Mouse (Mus musculus) heart, embryonic 13.5 days (tissue): ENCODE data around the gene Klhl7. TPM values are rescaled to one million over a fixed set of nuclear protein-coding genes. Genes with fewer than 3 reads are reported as not detected.
"Not testable (repeated sequence)": the region's sequence is repeated elsewhere in the genome, so short reads cannot be mapped to it uniquely, and the experiment has no call there.

Experiments
- ATAC-seq: fragments of 200-750 bp; cut with Nextera tagmentation; 2 replicates; pipeline ENCODE4 v1.8.0; 2017; ENCODE audit warnings: moderate TSS enrichment; ENCODE audit not compliant: insufficient number of reproducible peaks, low FRiP score, low TSS enrichment; ENCODE audit errors: extremely low read depth
- H3K27ac ChIP-seq: fragments of 300-500 bp; sonication (generic); replicated peaks from 2 replicates; pipeline ENCODE4 v1.5.1; 2015; ENCODE audit warnings: moderate library complexity, mild to moderate bottlenecking, inconsistent platforms
- H3K27me3 ChIP-seq: fragments of 300-500 bp; sonication (generic); replicated peaks from 2 replicates; pipeline ENCODE4 v1.6.1; 2015; ENCODE audit warnings: mild to moderate bottlenecking, inconsistent platforms
- H3K36me3 ChIP-seq: fragments of 300-500 bp; sonication (generic); 2 replicates; pipeline ENCODE4 v1.6.1; 2015; ENCODE audit warnings: mild to moderate bottlenecking, inconsistent platforms
- H3K4me1 ChIP-seq: fragments of 300-500 bp; sonication (generic); 2 replicates; pipeline ENCODE4 v1.6.1; 2015; ENCODE audit warnings: inconsistent platforms
- H3K4me2 ChIP-seq: fragments of 300-500 bp; sonication (generic); 2 replicates; pipeline ENCODE4 v1.6.1; 2015; ENCODE audit warnings: inconsistent platforms, mild to moderate bottlenecking, moderate library complexity
- H3K4me3 ChIP-seq: fragments of 300-500 bp; sonication (generic); 2 replicates; pipeline ENCODE4 v1.5.1; 2015; ENCODE audit warnings: moderate library complexity, mild to moderate bottlenecking, inconsistent platforms
- H3K9ac ChIP-seq: fragments of 300-500 bp; sonication (generic); 2 replicates; pipeline ENCODE4 v1.6.1; 2015; ENCODE audit warnings: inconsistent platforms, mild to moderate bottlenecking, moderate library complexity
- H3K9me3 ChIP-seq: fragments of 300-500 bp; sonication (generic); 2 replicates; pipeline ENCODE4 v1.6.1; 2016; ENCODE audit warnings: inconsistent platforms
- WGBS: fragments of 180-500 bp; shearing (Covaris S2); methylation state at CpG from one replicate; pipeline ENCODE4 v1.1.7; 2015; ENCODE audit warnings: mixed read lengths; 5-methylcytosine and 5-hydroxymethylcytosine counted together
- polyA plus RNA-seq: library from polyadenylated mRNA; unstranded; fragments of >200 nt; fragmentation: Nextera tagmentation; extraction: Ambion mirVana; gene quantifications from 2 replicates; pipeline ENCODE4 v1.2.1, GENCODE M21; 2015

The Klhl7 gene
- polyA plus RNA-seq, 1 experiment from 2014 or later, result 39.5 TPM

GRCm38 (mm10) chr5:24095881-24096280, 4.5 kb upstream of the Klhl7 start:
- H3K9me3 ChIP-seq, result no peaks in the 10 kb centered on the region
- H3K4me2 ChIP-seq, result no peak overlapping the region
- 43% methylated on average over 5 of the region's 5 CpGs for WGBS
- H3K27me3 ChIP-seq, result 0 out of 2 replicates have a peak, but pooled peaks cover 3% of the 10 kb centered on the region
- no peak for ATAC-seq
- H3K9ac ChIP-seq, result no peak overlapping the region
- no peaks in the 10 kb centered on the region for H3K36me3 ChIP-seq
- H3K27ac ChIP-seq, result no peak overlapping the region
- H3K4me3 ChIP-seq, result no peak overlapping the region
- H3K4me1 ChIP-seq, result peaks cover 4% of the 10 kb centered on the region

- Histone ChIP-seq H3K36me3 (no peaks in the 10 kb centered on the region), H3K9me3 (no peaks in the 10 kb centered on the region), H3K4me2 (peak overlapping the region; percentile 84), H3K9ac (peak overlapping the region; percentile 92), H3K27ac (peak overlapping the region; percentile 90), H3K27me3 (no peaks in the 10 kb centered on the region), H3K4me3 (peak overlapping the region; percentile 65), H3K4me1 (peaks cover 12% of the 10 kb centered on the region)
- ATAC-seq, result peak; percentile 84
- under 1% methylated on average over 45 of the region's 46 CpGs for WGBS
Measured at GRCm38 (mm10) chr5:24100810-24101311, 456 bp downstream of the Klhl7 start.

- H3K9me3 ChIP-seq, result no peaks in the 10 kb centered on the region
- 11% methylated on average over 8 of the region's 8 CpGs for WGBS
- H3K4me1 ChIP-seq, result peaks cover 12% of the 10 kb centered on the region
- no peak for ATAC-seq
- peak overlapping the region; percentile 84 for H3K4me2 ChIP-seq
- no peaks in the 10 kb centered on the region for H3K36me3 ChIP-seq
- H3K27ac ChIP-seq, result peak overlapping the region; percentile 90
- peak overlapping the region; percentile 92 for H3K9ac ChIP-seq
- H3K4me3 ChIP-seq, result peak overlapping the region; percentile 65
- H3K27me3 ChIP-seq, result no peaks in the 10 kb centered on the region
Measured at GRCm38 (mm10) chr5:24101446-24102140, 1.2 kb downstream of the Klhl7 start.

GRCm38 (mm10) chr5:24103235-24103634, 2.8 kb downstream of the Klhl7 start:
- not testable (repeated sequence) for H3K9ac ChIP-seq, ATAC-seq, H3K4me2 ChIP-seq, H3K27me3 ChIP-seq, H3K36me3 ChIP-seq, H3K4me3 ChIP-seq, H3K9me3 ChIP-seq, H3K27ac ChIP-seq
- H3K4me1 ChIP-seq, result peaks cover 12% of the 10 kb centered on the region
- WGBS, result 70% methylated on average over 2 of the region's 2 CpGs

GRCm38 (mm10) chr5:24103841-24104240, 3.4 kb downstream of the Klhl7 start:
- Histone ChIP-seq H3K9me3 (no peaks in the 10 kb centered on the region), H3K36me3 (no peaks in the 10 kb centered on the region), H3K9ac (no peak overlapping the region), H3K4me3 (no peak overlapping the region), H3K27ac (no peak overlapping the region), H3K4me1 (peaks cover 12% of the 10 kb centered on the region), H3K4me2 (no peak overlapping the region), H3K27me3 (no peaks in the 10 kb centered on the region)
- WGBS, result 79% methylated on average over 2 of the region's 2 CpGs
- ATAC-seq, result no peak

- Histone ChIP-seq H3K27me3 (no peaks in the 10 kb centered on the region), H3K36me3 (peaks cover 7% of the 10 kb centered on the region), H3K4me2 (no peak overlapping the region), H3K4me1 (no peaks in the 10 kb centered on the region; the same call in 1 of the 2 replicates), H3K4me3 (no peak overlapping the region), H3K9ac (no peak overlapping the region), H3K9me3 (no peaks in the 10 kb centered on the region), H3K27ac (no peak overlapping the region)
- WGBS, result 84% methylated on average over 7 of the region's 7 CpGs
- ATAC-seq, result no peak
Measured at GRCm38 (mm10) chr5:24107071-24107739, 6.8 kb downstream of the Klhl7 start.

GRCm38 (mm10) chr5:24107740-24108098, 7.3 kb downstream of the Klhl7 start:
- H3K4me2 ChIP-seq, result no peak overlapping the region
- no peaks in the 10 kb centered on the region for H3K4me1 ChIP-seq
- no peaks in the 10 kb centered on the region for H3K9me3 ChIP-seq
- no peak overlapping the region for H3K4me3 ChIP-seq
- no peak overlapping the region for H3K27ac ChIP-seq
- no peak overlapping the region for H3K9ac ChIP-seq
- H3K27me3 ChIP-seq, result no peaks in the 10 kb centered on the region
- peaks cover 7% of the 10 kb centered on the region for H3K36me3 ChIP-seq
- 45% methylated on average over 3 of the region's 3 CpGs for WGBS
- no peak for ATAC-seq

- WGBS, result 63% methylated on average over 5 of the region's 5 CpGs
- Histone ChIP-seq H3K27ac (no peak overlapping the region), H3K36me3 (peaks cover 7% of the 10 kb centered on the region), H3K4me1 (no peaks in the 10 kb centered on the region), H3K9ac (no peak overlapping the region), H3K4me2 (no peak overlapping the region), H3K4me3 (no peak overlapping the region), H3K9me3 (no peaks in the 10 kb centered on the region), H3K27me3 (no peaks in the 10 kb centered on the region)
- ATAC-seq, result no peak
Measured at GRCm38 (mm10) chr5:24110068-24110467, 9.7 kb downstream of the Klhl7 start.

GRCm38 (mm10) chr5:24112116-24112903, 11.9 kb downstream of the Klhl7 start:
- no peak for ATAC-seq
- Histone ChIP-seq H3K27ac (no peak overlapping the region), H3K36me3 (peaks cover 7% of the 10 kb centered on the region), H3K4me1 (peaks cover 7% of the 10 kb centered on the region; the same call in 1 of the 2 replicates), H3K4me3 (no peak overlapping the region), H3K9me3 (no peaks in the 10 kb centered on the region), H3K9ac (no peak overlapping the region), H3K27me3 (no peaks in the 10 kb centered on the region), H3K4me2 (no peak overlapping the region)
- WGBS, result 82% methylated on average over 12 of the region's 12 CpGs

GRCm38 (mm10) chr5:24122221-24122620, 21.8 kb downstream of the Klhl7 start:
- H3K9me3 ChIP-seq, result no peaks in the 10 kb centered on the region
- ATAC-seq, result no peak

GRCm38 (mm10) chr5:24124175-24124574, 23.8 kb downstream of the Klhl7 start:
- Histone ChIP-seq H3K9ac (peak overlapping the region; percentile 30; the same call in 1 of the 2 replicates), H3K4me3 (no peak overlapping the region), H3K4me2 (no peak overlapping the region), H3K4me1 (peaks cover 44% of the 10 kb centered on the region), H3K27me3 (no peaks in the 10 kb centered on the region), H3K27ac (peak overlapping the region; percentile 77), H3K9me3 (no peaks in the 10 kb centered on the region), H3K36me3 (peaks cover 16% of the 10 kb centered on the region)
- 90% methylated on average over 1 of the region's 1 CpGs for WGBS
- ATAC-seq, result no peak

More at GRCm38 (mm10) chr5:24122221-24122620, 21.8 kb downstream of the Klhl7 start:
- H3K27me3 ChIP-seq, result no peaks in the 10 kb centered on the region
- H3K27ac ChIP-seq, result no peak overlapping the region
- H3K4me3 ChIP-seq, result no peak overlapping the region
- no peak overlapping the region for H3K4me2 ChIP-seq
- H3K4me1 ChIP-seq, result peaks cover 36% of the 10 kb centered on the region
- H3K36me3 ChIP-seq, result peaks cover 16% of the 10 kb centered on the region
- WGBS, result 93% methylated on average over 2 of the region's 2 CpGs
- H3K9ac ChIP-seq, result no peak overlapping the region
